Comparison of ENCODE assay signal across 9 mouse cellular contexts in genomic region chr17:71250819-71251600, GRCm38 (mm10).
DNase-seq lines count a peak whose midpoint lies in the region; ATAC-seq and TF ChIP-seq lines count a peak whose summit lies in the region.
"Had no signal": no experiment of that assay in that cellular context is flagged by ENCODE, and none has a peak within 500 bp of the region (broad histone marks: within the 10 kb centered on the region; RNA-seq: fewer than 3 reads in every experiment).

No protein-coding gene starts in this region.

- ATAC-seq in hindbrain, postnatal 0 days, result peak; percentile 18; the same call in 1 of the 2 replicates
- ATAC-seq in hindbrain, embryonic 13.5 days (ENCODE audit: low FRiP score), result no peak
- ATAC-seq in heart, postnatal 0 days (ENCODE audit: insufficient read depth, low read depth), result peak; percentile 38
- peak; percentile 17; the same call in 1 of the 2 replicates for ATAC-seq in limb, embryonic 12.5 days (ENCODE audit: insufficient number of reproducible peaks, insufficient read depth, low FRiP score, low TSS enrichment, low read depth)
- 0 out of 2 replicates have a peak, but pooled peaks have one; percentile 14 for ATAC-seq in stomach, embryonic 16.5 days (ENCODE audit: insufficient read depth, low FRiP score)

- no peaks in the 10 kb centered on the region for H3K27me3 ChIP-seq in hindbrain, postnatal 0 days (ENCODE audit: insufficient read depth, low read length)
- no peaks in the 10 kb centered on the region for H3K27me3 ChIP-seq in hindbrain, embryonic 13.5 days
- no peaks in the 10 kb centered on the region for H3K27me3 ChIP-seq in heart, postnatal 0 days (ENCODE audit: control insufficient read depth, insufficient read depth, low read length)
- no peaks in the 10 kb centered on the region for H3K27me3 ChIP-seq in limb, embryonic 12.5 days
- H3K27me3 ChIP-seq in stomach, embryonic 16.5 days (ENCODE audit: control insufficient read depth, insufficient read depth, low read length), result no peaks in the 10 kb centered on the region
- H3K27me3 ChIP-seq: stomach, embryonic 15.5 days had no signal

- no peak for TF ChIP-seq CTCF in hindbrain, postnatal 0 days (IDR thresholded peaks at IDR 0.05; ENCODE audit: low read depth)
- peak; percentile 29; the same call in 1 of the 2 replicates for TF ChIP-seq CTCF in bone marrow macrophage, adult 2 months (IDR thresholded peaks at IDR 0.05; ENCODE audit: low read depth, low read length)
- 0 out of 2 replicates have a peak, but pooled peaks have one; percentile 15 for TF ChIP-seq CTCF in heart, postnatal 0 days (IDR thresholded peaks at IDR 0.05; ENCODE audit: low read depth)

- no peaks in the 10 kb centered on the region for H3K9me3 ChIP-seq in hindbrain, postnatal 0 days (ENCODE audit: low read length)
- H3K9me3 ChIP-seq in hindbrain, embryonic 13.5 days, result no peaks in the 10 kb centered on the region
- no peaks in the 10 kb centered on the region for H3K9me3 ChIP-seq in heart, postnatal 0 days (replicated peaks; ENCODE audit: control insufficient read depth, low read length)
- H3K9me3 ChIP-seq in limb, embryonic 12.5 days, result no peaks in the 10 kb centered on the region
- H3K9me3 ChIP-seq in stomach, embryonic 16.5 days (replicated peaks; ENCODE audit: control insufficient read depth, low read length), result no peaks in the 10 kb centered on the region
- H3K9me3 ChIP-seq: stomach, embryonic 15.5 days had no signal

- 78% methylated on average over 16 of the region's 16 CpGs for WGBS in hindbrain, postnatal 0 days
- 88% methylated on average over 16 of the region's 16 CpGs for WGBS in hindbrain, embryonic 13.5 days
- WGBS in heart, postnatal 0 days, result 32% methylated on average over 16 of the region's 16 CpGs
- WGBS in limb, embryonic 12.5 days, result 72% methylated on average over 16 of the region's 16 CpGs
- 73% methylated on average over 16 of the region's 16 CpGs for WGBS in stomach, embryonic 16.5 days

- no peak for TF ChIP-seq EP300 in heart, postnatal 0 days (IDR thresholded peaks at IDR 0.05; ENCODE audit: low read depth)

- no peak overlapping the region for H3K4me3 ChIP-seq in hindbrain, postnatal 0 days (ENCODE audit: low read length)
- no peak overlapping the region for H3K4me3 ChIP-seq in hindbrain, embryonic 13.5 days
- peak overlapping the region; percentile 3; the same call in 1 of the 2 replicates for H3K4me3 ChIP-seq in bone marrow macrophage, adult 2 months (ENCODE audit: insufficient read depth, low read length)
- H3K4me3 ChIP-seq in heart, postnatal 0 days (ENCODE audit: low read depth, low read length), result no peak overlapping the region
- no peak overlapping the region for H3K4me3 ChIP-seq in limb, embryonic 12.5 days (replicated peaks)
- H3K4me3 ChIP-seq in stomach, embryonic 16.5 days (replicated peaks; ENCODE audit: low read length), result no peak overlapping the region
- H3K4me3 ChIP-seq: stomach, embryonic 15.5 days had no signal

- H3K4me1 ChIP-seq in hindbrain, postnatal 0 days (ENCODE audit: insufficient read depth, low read length), result peaks cover 6% of the 10 kb centered on the region; the same call in 1 of the 2 replicates
- H3K4me1 ChIP-seq in hindbrain, embryonic 13.5 days (replicated peaks), result peaks cover 10% of the 10 kb centered on the region; the same call in 1 of the 2 replicates
- H3K4me1 ChIP-seq in bone marrow macrophage, adult 2 months (ENCODE audit: control insufficient read depth, insufficient read depth, low read length), result peaks cover 31% of the 10 kb centered on the region
- peaks cover 49% of the 10 kb centered on the region for H3K4me1 ChIP-seq in heart, postnatal 0 days (ENCODE audit: control insufficient read depth, insufficient read depth)
- H3K4me1 ChIP-seq in limb, embryonic 12.5 days (replicated peaks), result peaks cover 65% of the 10 kb centered on the region
- H3K4me1 ChIP-seq in stomach, embryonic 16.5 days (ENCODE audit: control insufficient read depth, insufficient read depth, low read length), result no peaks in the 10 kb centered on the region
- H3K4me1 ChIP-seq: stomach, embryonic 15.5 days had no signal

- no peak overlapping the region for H3K4me2 ChIP-seq in hindbrain, postnatal 0 days (ENCODE audit: low read depth, low read length)
- H3K4me2 ChIP-seq in hindbrain, embryonic 13.5 days, result no peak overlapping the region
- no peak overlapping the region for H3K4me2 ChIP-seq in heart, postnatal 0 days (ENCODE audit: low read depth, low read length)
- peak overlapping the region; percentile 23; the same call in 1 of the 2 replicates for H3K4me2 ChIP-seq in limb, embryonic 12.5 days
- no peak overlapping the region for H3K4me2 ChIP-seq in stomach, embryonic 16.5 days (ENCODE audit: low read depth, low read length)
- H3K4me2 ChIP-seq: stomach, embryonic 15.5 days had no signal

- TF ChIP-seq POLR2A in bone marrow macrophage, adult 2 months (IDR thresholded peaks at IDR 0.05; ENCODE audit: borderline replicate concordance, low read depth, low read length), result no peak

- DNase-seq in hindbrain, postnatal 0 days (ENCODE audit: low spot score), result no peak
- DNase-seq in heart, postnatal 0 days (ENCODE audit: low spot score), result peak; percentile 75
- DNase-seq in embryo, embryonic 10.5 days (ENCODE audit: low spot score), result no peak
- DNase-seq in layer of hippocampus, postnatal 25 days (ENCODE audit: extremely low spot score in 1 of 2, low spot score in 1 of 2), result no peak

- H3K27ac ChIP-seq in hindbrain, postnatal 0 days, result peak overlapping the region; percentile 32; the same call in 1 of the 2 replicates
- no peak overlapping the region for H3K27ac ChIP-seq in hindbrain, embryonic 13.5 days
- peak overlapping the region; percentile 66 for H3K27ac ChIP-seq in bone marrow macrophage, adult 2 months (ENCODE audit: insufficient read depth, low read depth, low read length)
- H3K27ac ChIP-seq in heart, postnatal 0 days (ENCODE audit: low read depth), result peak overlapping the region; percentile 92
- peak overlapping the region; percentile 89 for H3K27ac ChIP-seq in limb, embryonic 12.5 days
- no peak overlapping the region for H3K27ac ChIP-seq in stomach, embryonic 16.5 days (ENCODE audit: low read length)
- H3K27ac ChIP-seq: stomach, embryonic 15.5 days had no signal

- H3K9ac ChIP-seq in hindbrain, postnatal 0 days (replicated peaks; ENCODE audit: low read length), result no peak overlapping the region
- H3K9ac ChIP-seq in hindbrain, embryonic 13.5 days, result no peak overlapping the region
- no peak overlapping the region for H3K9ac ChIP-seq in heart, postnatal 0 days (replicated peaks; ENCODE audit: low read depth, low read length)
- no peak overlapping the region for H3K9ac ChIP-seq in limb, embryonic 12.5 days (replicated peaks)
- no peak overlapping the region for H3K9ac ChIP-seq in stomach, embryonic 16.5 days (ENCODE audit: low read length)
- H3K9ac ChIP-seq: stomach, embryonic 15.5 days had no signal

- H3K36me3 ChIP-seq in hindbrain, postnatal 0 days (ENCODE audit: insufficient read depth, low read length), result peaks cover 30% of the 10 kb centered on the region
- peaks cover 49% of the 10 kb centered on the region for H3K36me3 ChIP-seq in hindbrain, embryonic 13.5 days
- H3K36me3 ChIP-seq in heart, postnatal 0 days (replicated peaks; ENCODE audit: control insufficient read depth, insufficient read depth, low read length), result peaks cover 9% of the 10 kb centered on the region; the same call in 1 of the 2 replicates
- peaks cover 55% of the 10 kb centered on the region for H3K36me3 ChIP-seq in limb, embryonic 12.5 days
- peaks cover 6% of the 10 kb centered on the region for H3K36me3 ChIP-seq in stomach, embryonic 16.5 days (ENCODE audit: control insufficient read depth, insufficient read depth, low read length)

Comparison
In these comparisons a context has a peak if more than half of its experiments do, and no peak if none do; other contexts are left out.
1. H3K27ac ChIP-seq: peak in hindbrain, postnatal 0 days (single experiment), bone marrow macrophage, adult 2 months (single experiment), heart, postnatal 0 days (single experiment) and limb, embryonic 12.5 days (single experiment); none in hindbrain, embryonic 13.5 days (single experiment) and stomach, embryonic 16.5 days (single experiment).